Mouse (Mus musculus): ENCODE data around the gene Hist1h4j. TPM values are rescaled to one million over a fixed set of nuclear protein-coding genes. Genes with fewer than 3 reads are reported as not detected.
"Not testable (repeated sequence)": the region's sequence is repeated elsewhere in the genome, so short reads cannot be mapped to it uniquely, and the experiment has no call there.

Hist1h4j gene
- polyA plus RNA-seq (2012; rRNA removed): 1.2 and 1.7 TPM in 2 replicates

- DNase-seq (ENCODE audit: low spot score): peak; percentile 46
These were observed at the start of gene Hist1h4j for GRCm38 (mm10) chr13:21734906-21735767. Gene Hist1h4j, plus strand, starts transcription at chr13:21735064.

- no peak for DNase-seq (ENCODE audit: low spot score)
These were observed 37.1 kb upstream of the Hist1h4j start, which contains the start of gene Olfr1359 for GRCm38 (mm10) chr13:21697811-21698210. Gene Olfr1359, plus strand, starts transcription at chr13:21698111.

DNA sequence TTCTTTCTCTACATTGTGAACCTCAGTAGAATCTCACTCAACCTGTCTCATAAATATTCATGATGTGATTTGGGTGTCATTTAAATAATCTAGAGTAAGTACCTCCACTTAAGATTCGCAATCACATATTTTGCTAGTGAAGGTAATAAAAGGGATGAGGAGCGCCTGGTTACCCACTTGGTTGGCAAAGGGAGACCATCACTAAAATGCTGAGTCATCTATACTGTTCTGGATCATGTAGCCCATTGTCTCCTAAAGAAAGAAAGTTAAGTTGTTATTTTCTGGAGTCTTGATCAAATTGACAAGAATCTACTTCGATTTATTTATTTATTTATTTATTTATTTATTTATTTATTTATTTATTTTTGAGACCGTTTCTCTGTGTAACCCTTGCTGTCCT lies 28.2 kb upstream of the Hist1h4j start:
- DNase-seq (ENCODE audit: low spot score): no peak

- peak; percentile 68 for DNase-seq (ENCODE audit: low spot score)
These were observed 24.7 kb upstream of the Hist1h4j start for GRCm38 (mm10) chr13:21710031-21710711.

DNA sequence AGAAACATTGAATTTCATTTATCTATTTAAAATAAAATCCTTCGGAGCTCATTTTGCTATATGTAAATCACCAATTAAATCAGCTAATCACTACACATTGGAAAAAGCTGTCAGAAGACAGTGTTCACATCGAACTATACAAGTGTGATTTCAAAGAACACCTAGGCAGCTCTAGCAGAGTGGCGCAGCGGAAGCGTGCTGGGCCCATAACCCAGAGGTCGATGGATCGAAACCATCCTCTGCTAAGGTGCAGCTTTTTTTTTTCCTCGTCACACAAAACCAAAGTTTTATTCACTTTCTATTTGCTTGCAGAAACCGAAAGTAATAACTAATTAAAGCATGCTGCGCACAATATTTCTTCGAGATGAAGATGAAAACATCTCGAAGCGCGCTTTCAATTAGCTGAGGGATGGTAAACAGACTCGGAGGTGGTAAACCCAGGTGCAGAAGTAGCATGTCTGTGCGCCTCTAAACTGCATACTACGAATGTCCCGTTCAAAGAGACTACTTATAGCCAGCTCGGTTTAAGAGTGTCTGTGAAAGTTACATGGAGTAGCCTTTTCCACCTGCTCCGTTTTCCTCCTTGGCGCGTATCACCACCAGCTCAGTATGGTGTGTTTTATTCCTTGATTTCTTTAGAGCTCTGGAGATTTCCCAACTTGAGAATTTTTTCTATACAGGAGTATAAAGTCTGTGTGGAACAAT lies 23.9 kb upstream of the Hist1h4j start:
- DNase-seq (ENCODE audit: low spot score): peak; percentile 61

GRCm38 (mm10) chr13:21711698-21712097 lies 23.2 kb upstream of the Hist1h4j start:
- DNase-seq (ENCODE audit: low spot score): no peak

GRCm38 (mm10) chr13:21714725-21715124 lies 20.1 kb upstream of the Hist1h4j start:
- DNase-seq (ENCODE audit: low spot score): no peak

- DNase-seq (ENCODE audit: low spot score): no peak
These were observed 19.6 kb upstream of the Hist1h4j start for GRCm38 (mm10) chr13:21715131-21715863.

DNA sequence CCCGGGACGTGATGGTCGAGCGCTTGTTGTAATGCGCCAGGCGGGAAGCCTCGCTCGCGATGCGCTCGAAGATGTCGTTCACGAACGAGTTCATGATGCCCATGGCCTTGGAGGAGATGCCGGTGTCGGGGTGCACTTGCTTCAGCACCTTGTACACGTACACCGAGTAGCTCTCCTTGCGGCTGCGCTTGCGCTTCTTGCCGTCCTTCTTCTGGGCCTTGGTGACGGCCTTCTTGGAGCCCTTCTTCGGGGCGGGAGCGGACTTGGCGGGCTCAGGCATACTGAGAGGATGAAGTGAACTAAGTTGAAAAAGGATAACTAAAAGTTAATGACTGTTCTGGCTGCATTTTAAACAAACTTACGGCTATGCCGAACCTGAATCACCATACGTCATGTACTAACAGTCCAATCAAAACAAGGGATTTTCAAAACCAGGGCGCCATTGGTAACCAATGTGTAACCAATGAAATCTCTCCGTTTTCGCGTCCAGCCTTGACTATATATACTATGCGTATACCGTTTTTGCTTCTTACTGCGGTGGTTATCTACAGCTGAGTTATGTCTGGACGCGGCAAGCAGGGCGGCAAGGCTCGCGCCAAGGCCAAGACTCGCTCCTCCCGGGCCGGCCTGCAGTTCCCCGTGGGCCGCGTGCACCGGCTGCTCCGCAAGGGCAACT lies 18.9 kb upstream of the Hist1h4j start, which contains the start of the genes Hist1h2bl and Hist1h2ai:
Gene Hist1h2bl, minus strand, starts transcription at position 280 of the 676 bp plus-strand sequence.
Gene Hist1h2ai, plus strand, starts transcription at position 559 of the 676 bp plus-strand sequence.
- DNase-seq (ENCODE audit: low spot score): peak; percentile 52

GRCm38 (mm10) chr13:21716540-21717391 lies 18.1 kb upstream of the Hist1h4j start:
- not testable (repeated sequence) for DNase-seq (ENCODE audit: low spot score)

GRCm38 (mm10) chr13:21717397-21718357 lies 17.2 kb upstream of the Hist1h4j start, which contains the start of gene Hist1h3h:
Gene Hist1h3h, plus strand, starts transcription at chr13:21717659.
- DNase-seq (ENCODE audit: low spot score): not testable (repeated sequence)

DNA sequence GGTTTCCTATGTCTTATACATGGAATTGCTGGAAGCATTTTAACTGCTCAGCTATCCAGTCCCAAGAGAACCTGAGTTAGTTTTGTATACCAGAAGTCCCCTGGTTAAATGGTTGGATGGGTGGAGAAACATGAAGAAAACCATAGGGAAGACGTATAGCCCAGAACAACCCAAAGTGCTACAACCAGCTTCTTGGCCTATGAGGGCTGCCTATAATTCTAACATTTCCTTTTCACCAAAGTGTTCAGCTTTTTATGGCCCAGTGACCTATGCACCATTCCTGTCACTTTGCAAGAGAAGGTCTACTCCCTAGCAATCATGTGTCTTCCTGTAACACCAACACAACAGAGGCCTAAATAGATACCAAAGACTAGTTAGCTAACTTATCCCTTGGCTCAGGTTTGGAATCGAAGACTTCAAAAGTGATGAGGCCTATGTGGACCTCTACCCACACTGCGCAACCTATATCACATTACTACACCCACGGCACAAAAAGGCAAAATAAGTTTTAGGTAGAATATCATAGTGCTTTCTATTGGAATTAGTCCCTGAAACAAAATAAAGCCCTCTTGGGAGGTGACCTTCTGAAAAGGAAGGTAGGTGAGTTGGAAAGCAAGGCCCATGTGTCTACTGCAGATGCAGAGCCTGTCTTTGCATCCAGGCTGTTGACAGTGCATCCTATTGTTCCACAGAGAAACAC lies 16.3 kb upstream of the Hist1h4j start:
- no peak for DNase-seq (ENCODE audit: low spot score)

DNA sequence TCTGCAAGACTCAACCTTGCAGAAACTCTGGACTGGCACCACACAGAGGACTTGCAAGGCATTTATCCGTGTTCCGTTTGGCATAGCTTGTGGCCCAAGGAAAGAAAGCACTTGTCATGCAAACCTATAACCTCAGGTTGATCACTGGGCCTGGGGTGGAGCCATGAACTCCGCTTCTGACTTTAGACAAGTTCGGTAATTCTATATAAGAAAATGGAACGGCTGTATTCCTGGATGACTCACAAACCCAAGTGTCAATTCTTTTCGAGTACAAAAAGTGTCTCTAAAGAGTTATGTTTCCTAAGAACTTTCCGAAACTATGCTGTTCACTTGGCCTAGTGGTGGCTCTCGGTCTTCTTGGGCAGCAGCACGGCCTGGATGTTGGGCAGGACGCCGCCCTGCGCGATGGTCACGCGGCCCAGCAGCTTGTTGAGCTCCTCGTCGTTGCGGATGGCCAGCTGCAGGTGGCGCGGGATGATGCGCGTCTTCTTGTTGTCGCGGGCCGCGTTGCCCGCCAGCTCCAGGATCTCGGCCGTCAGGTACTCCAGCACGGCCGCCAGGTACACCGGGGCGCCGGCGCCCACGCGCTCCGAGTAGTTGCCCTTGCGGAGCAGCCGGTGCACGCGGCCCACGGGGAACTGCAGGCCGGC lies 13.6 kb upstream of the Hist1h4j start:
- not testable (repeated sequence) for DNase-seq (ENCODE audit: low spot score)

- DNase-seq (ENCODE audit: low spot score): not testable (repeated sequence)
These were observed 13.0 kb upstream of the Hist1h4j start, which contains the start of gene Hist1h2bm for GRCm38 (mm10) chr13:21721757-21722372. Gene Hist1h2bm, plus strand, starts transcription at chr13:21722044.

GRCm38 (mm10) chr13:21722373-21722925 lies 12.4 kb upstream of the Hist1h4j start:
- DNase-seq (ENCODE audit: low spot score): no peak
